Mouse (Mus musculus) neural tube, embryonic 12.5 days (tissue): ENCODE results near the gene Dmrtb1. TPM values are rescaled to one million over a fixed set of nuclear protein-coding genes. Genes with fewer than 3 reads are reported as not detected.

ENCODE experiments used
- ATAC-seq: fragments of 200-750 bp; cut with Nextera tagmentation; 2 replicates; pipeline ENCODE4 v1.8.0; 2017; ENCODE audit warnings: low read depth, mild to moderate bottlenecking, moderate TSS enrichment, moderate library complexity; ENCODE audit not compliant: low FRiP score
- H3K27ac ChIP-seq: fragments of 300-500 bp; sonication (generic); 2 replicates; pipeline ENCODE4 v1.5.1; 2016
- H3K27me3 ChIP-seq: fragments of 300-500 bp; sonication (generic); replicated peaks from 2 replicates; pipeline ENCODE4 v1.6.1; 2016; ENCODE audit warnings: mild to moderate bottlenecking
- H3K36me3 ChIP-seq: fragments of 300-500 bp; sonication (generic); 2 replicates; pipeline ENCODE4 v1.6.1; 2016; ENCODE audit warnings: mild to moderate bottlenecking
- H3K4me1 ChIP-seq: fragments of 300-500 bp; sonication (generic); 2 replicates; pipeline ENCODE4 v1.6.1; 2016
- H3K4me2 ChIP-seq: fragments of 300-500 bp; sonication (generic); replicated peaks from 2 replicates; pipeline ENCODE4 v1.6.1; 2016; ENCODE audit warnings: mild to moderate bottlenecking
- H3K4me3 ChIP-seq: fragments of 300-500 bp; sonication (generic); 2 replicates; pipeline ENCODE4 v1.5.1; 2016
- H3K9ac ChIP-seq: fragments of 300-500 bp; sonication (generic); 2 replicates; pipeline ENCODE4 v1.6.1; 2016; ENCODE audit warnings: mild to moderate bottlenecking
- H3K9me3 ChIP-seq: fragments of 300-500 bp; sonication (generic); 2 replicates; pipeline ENCODE4 v1.6.1; 2016; ENCODE audit warnings: mild to moderate bottlenecking
- WGBS: fragments of 180-500 bp; shearing (Covaris S2); methylation state at CpG from one replicate; pipeline ENCODE4 v1.1.7; 2016; 5-methylcytosine and 5-hydroxymethylcytosine counted together
- polyA plus RNA-seq: library from polyadenylated mRNA; unstranded; fragments of >200 nt; fragmentation: Nextera tagmentation; extraction: Ambion mirVana; gene quantifications from 2 replicates; pipeline ENCODE4 v1.2.1, GENCODE M21; 2016

Dmrtb1 gene
- polyA plus RNA-seq, 1 experiment from 2014 or later: 23.3 TPM

- H3K9ac ChIP-seq: no peak overlapping the region
- H3K36me3 ChIP-seq: no peaks in the 10 kb centered on the region
- 27% methylated on average over 5 of the region's 5 CpGs for WGBS
- peaks cover 16% of the 10 kb centered on the region for H3K4me1 ChIP-seq
- peak overlapping the region; percentile 44 for H3K4me2 ChIP-seq
- no peak overlapping the region for H3K27ac ChIP-seq
- H3K9me3 ChIP-seq: no peaks in the 10 kb centered on the region
- H3K4me3 ChIP-seq: no peak overlapping the region
- no peak for ATAC-seq
- no peaks in the 10 kb centered on the region for H3K27me3 ChIP-seq
These were observed 9.7 kb downstream of the Dmrtb1 start for GRCm38 (mm10) chr4:107674322-107674644.

DNA sequence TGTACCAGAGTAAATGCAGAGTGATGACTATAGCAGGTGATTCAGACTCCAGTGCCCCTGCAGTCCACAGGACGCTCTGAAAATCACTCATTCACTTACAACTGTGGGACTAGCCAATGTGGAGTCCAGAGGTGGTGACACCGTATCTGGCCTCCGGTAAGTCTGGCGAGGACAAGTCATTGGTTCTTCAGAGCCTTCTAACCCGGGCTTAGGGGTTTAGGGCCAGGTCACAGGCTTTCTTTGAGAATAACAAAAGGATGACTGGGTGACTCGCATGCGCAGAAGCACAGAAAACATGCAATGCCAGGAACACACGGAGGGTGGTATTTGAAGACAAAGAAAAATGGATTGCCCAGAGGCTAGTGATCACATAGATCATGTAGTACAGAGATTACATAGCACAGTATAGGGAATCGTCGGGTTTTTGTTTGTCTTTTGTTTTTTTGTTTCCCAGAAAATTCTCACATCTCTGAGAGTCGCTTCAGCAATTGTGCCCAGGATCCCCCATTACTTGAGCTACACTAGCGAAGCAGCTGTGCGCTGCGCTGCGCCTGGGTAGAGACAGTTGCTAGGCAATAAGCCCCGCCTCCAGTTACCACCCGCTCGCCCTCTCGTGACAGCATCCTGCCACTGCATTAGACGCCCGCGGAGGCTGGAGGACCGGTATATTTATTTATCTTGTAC lies 10.2 kb downstream of the Dmrtb1 start:
- WGBS: 12% methylated on average over 23 of the region's 23 CpGs
- H3K27ac ChIP-seq: peak overlapping the region; percentile 21; the same call in 1 of the 2 replicates
- H3K36me3 ChIP-seq: no peaks in the 10 kb centered on the region
- peaks cover 11% of the 10 kb centered on the region for H3K4me1 ChIP-seq
- H3K4me2 ChIP-seq: peak overlapping the region; percentile 44
- ATAC-seq: peak; percentile 93
- peak overlapping the region; percentile 45; the same call in 1 of the 2 replicates for H3K9ac ChIP-seq
- no peaks in the 10 kb centered on the region for H3K27me3 ChIP-seq
- H3K4me3 ChIP-seq: no peak overlapping the region
- H3K9me3 ChIP-seq: no peaks in the 10 kb centered on the region

- ATAC-seq: no peak
- Histone ChIP-seq H3K9me3 (no peaks in the 10 kb centered on the region), H3K9ac (no peak overlapping the region), H3K27me3 (no peaks in the 10 kb centered on the region), H3K36me3 (no peaks in the 10 kb centered on the region), H3K4me2 (no peak overlapping the region), H3K4me3 (no peak overlapping the region), H3K27ac (no peak overlapping the region), H3K4me1 (peaks cover 10% of the 10 kb centered on the region)
- 71% methylated on average over 5 of the region's 5 CpGs for WGBS
These were observed 13.3 kb downstream of the Dmrtb1 start for GRCm38 (mm10) chr4:107670731-107671130.

DNA sequence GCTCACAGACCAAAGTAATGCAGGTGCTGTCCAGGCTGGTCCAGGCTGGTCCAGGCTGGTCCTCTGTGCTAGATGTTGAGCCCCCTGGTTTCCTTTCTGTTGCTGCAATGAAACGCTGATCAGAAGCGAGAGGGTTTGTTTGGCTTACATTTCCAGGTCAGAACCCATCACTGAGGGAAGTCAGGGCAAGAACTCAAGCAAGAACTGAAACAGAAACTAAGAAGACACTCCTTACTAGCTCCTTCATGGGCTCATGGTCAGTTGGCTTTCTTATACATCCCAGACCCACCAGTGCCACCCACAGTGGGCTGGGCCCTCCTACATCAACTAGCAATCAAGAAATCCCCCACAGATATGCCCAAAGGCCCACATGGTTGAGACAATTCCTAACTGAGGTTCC lies 15.5 kb downstream of the Dmrtb1 start:
- H3K9me3 ChIP-seq: no peaks in the 10 kb centered on the region
- ATAC-seq: no peak
- H3K36me3 ChIP-seq: no peaks in the 10 kb centered on the region
- no peak overlapping the region for H3K9ac ChIP-seq
- H3K27ac ChIP-seq: no peak overlapping the region
- 92% methylated on average over 2 of the region's 2 CpGs for WGBS
- H3K4me3 ChIP-seq: no peak overlapping the region
- peaks cover 4% of the 10 kb centered on the region for H3K4me1 ChIP-seq
- no peaks in the 10 kb centered on the region for H3K27me3 ChIP-seq
- no peak overlapping the region for H3K4me2 ChIP-seq

DNA sequence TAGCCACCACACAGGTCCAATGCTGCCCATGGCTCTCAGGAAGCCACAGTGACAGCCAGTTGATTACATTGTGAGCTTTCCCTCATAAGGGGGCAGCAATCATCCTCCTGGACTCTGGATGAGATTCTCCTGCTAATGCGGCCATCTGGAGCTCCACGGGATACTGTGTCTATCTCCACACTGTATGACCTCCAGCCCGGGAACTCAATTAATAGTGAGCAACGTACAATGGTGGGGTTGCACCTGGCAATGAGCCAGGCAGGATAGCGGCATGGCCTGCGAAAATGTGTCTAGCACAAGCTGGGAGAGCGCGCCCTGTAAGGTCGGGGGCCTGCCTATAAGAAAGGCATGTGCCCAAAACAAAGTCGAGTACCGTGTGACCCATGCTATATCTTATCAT lies 23.4 kb downstream of the Dmrtb1 start:
- H3K9ac ChIP-seq: no peak overlapping the region
- H3K27me3 ChIP-seq: no peaks in the 10 kb centered on the region
- no peaks in the 10 kb centered on the region for H3K4me1 ChIP-seq
- no peak for ATAC-seq
- WGBS: 87% methylated on average over 11 of the region's 11 CpGs
- no peak overlapping the region for H3K4me2 ChIP-seq
- H3K27ac ChIP-seq: no peak overlapping the region
- no peaks in the 10 kb centered on the region for H3K36me3 ChIP-seq
- no peak overlapping the region for H3K4me3 ChIP-seq
- H3K9me3 ChIP-seq: no peaks in the 10 kb centered on the region

GRCm38 (mm10) chr4:107653280-107653643 lies 30.8 kb downstream of the Dmrtb1 start:
- no peaks in the 10 kb centered on the region for H3K27me3 ChIP-seq
- H3K4me1 ChIP-seq: peaks cover 24% of the 10 kb centered on the region
- WGBS: 74% methylated on average over 5 of the region's 5 CpGs
- H3K4me2 ChIP-seq: no peak overlapping the region
- no peaks in the 10 kb centered on the region for H3K9me3 ChIP-seq
- H3K36me3 ChIP-seq: no peaks in the 10 kb centered on the region
- H3K27ac ChIP-seq: no peak overlapping the region
- no peak overlapping the region for H3K9ac ChIP-seq
- H3K4me3 ChIP-seq: no peak overlapping the region
- no peak for ATAC-seq

GRCm38 (mm10) chr4:107652598-107653279 lies 31.3 kb downstream of the Dmrtb1 start:
- Histone ChIP-seq H3K36me3 (no peaks in the 10 kb centered on the region), H3K4me3 (no peak overlapping the region), H3K9me3 (no peaks in the 10 kb centered on the region), H3K9ac (no peak overlapping the region), H3K27ac (no peak overlapping the region), H3K27me3 (no peaks in the 10 kb centered on the region), H3K4me1 (peaks cover 24% of the 10 kb centered on the region), H3K4me2 (peak overlapping the region; percentile 12; the same call in 1 of the 2 replicates)
- ATAC-seq: peak; percentile 78
- WGBS: 13% methylated on average over 7 of the region's 7 CpGs

- H3K4me2 ChIP-seq: 0 out of 2 replicates have a peak overlapping the region, but pooled peaks have one; percentile 2
- no peaks in the 10 kb centered on the region for H3K27me3 ChIP-seq
- 23% methylated on average over 12 of the region's 12 CpGs for WGBS
- H3K27ac ChIP-seq: no peak overlapping the region
- H3K9ac ChIP-seq: no peak overlapping the region
- no peak for ATAC-seq
- peaks cover 24% of the 10 kb centered on the region for H3K4me1 ChIP-seq
- H3K36me3 ChIP-seq: no peaks in the 10 kb centered on the region
- no peak overlapping the region for H3K4me3 ChIP-seq
- H3K9me3 ChIP-seq: no peaks in the 10 kb centered on the region
These were observed 33.0 kb downstream of the Dmrtb1 start for GRCm38 (mm10) chr4:107651021-107651496.

GRCm38 (mm10) chr4:107648959-107649485 lies 35.0 kb downstream of the Dmrtb1 start:
- ATAC-seq: no peak
- Histone ChIP-seq H3K4me1 (peaks cover 24% of the 10 kb centered on the region), H3K27me3 (no peaks in the 10 kb centered on the region), H3K9ac (no peak overlapping the region), H3K4me2 (no peak overlapping the region), H3K36me3 (no peaks in the 10 kb centered on the region), H3K4me3 (no peak overlapping the region), H3K27ac (no peak overlapping the region), H3K9me3 (peaks cover 1% of the 10 kb centered on the region; the same call in 1 of the 2 replicates)
- WGBS: 71% methylated on average over 5 of the region's 5 CpGs

DNA sequence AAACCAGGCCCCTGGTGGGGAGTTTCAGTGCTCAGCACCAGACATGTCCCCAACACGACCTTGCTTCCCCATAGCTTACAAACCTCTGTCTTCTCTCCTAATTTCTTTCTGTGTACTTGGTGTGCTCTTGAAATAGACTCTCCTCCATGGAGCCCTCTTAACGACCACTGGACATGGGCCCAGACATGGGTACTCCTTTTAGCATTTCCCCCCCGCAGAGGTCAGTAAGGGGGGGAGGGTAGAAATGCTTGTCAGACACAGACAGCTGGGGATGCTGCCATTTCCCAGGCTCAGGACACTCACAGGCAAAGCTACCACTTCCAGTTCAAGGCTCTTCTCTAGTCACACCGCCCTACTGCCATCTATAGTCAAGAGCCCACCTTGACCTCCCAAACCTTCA lies 42.4 kb downstream of the Dmrtb1 start:
- Histone ChIP-seq H3K9ac (no peak overlapping the region), H3K9me3 (peaks cover 3% of the 10 kb centered on the region; the same call in 1 of the 2 replicates), H3K27me3 (no peaks in the 10 kb centered on the region), H3K4me1 (0 out of 2 replicates have a peak, but pooled peaks cover 5% of the 10 kb centered on the region), H3K4me3 (no peak overlapping the region), H3K36me3 (no peaks in the 10 kb centered on the region), H3K27ac (no peak overlapping the region), H3K4me2 (no peak overlapping the region)
- 77% methylated on average over 4 of the region's 4 CpGs for WGBS
- ATAC-seq: no peak

DNA sequence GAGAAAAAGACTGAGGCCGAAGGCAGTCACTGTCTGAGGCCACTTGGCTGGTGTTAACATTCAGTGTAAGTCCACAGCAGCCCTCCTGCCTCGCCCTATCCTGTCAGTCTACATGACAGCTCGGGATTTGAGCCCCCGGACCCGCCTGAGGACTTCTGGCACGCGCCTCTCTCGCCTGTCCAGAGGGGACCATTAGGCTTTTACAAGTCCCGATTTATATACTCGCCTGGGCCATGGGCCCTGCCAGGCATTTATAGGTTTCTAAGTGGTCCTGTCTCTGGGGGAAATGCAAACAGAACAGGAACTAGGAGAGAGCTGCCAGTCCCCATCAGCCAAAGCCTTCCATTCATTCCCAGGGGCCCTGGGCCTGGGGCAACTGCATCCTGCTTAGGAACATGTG lies 45.7 kb downstream of the Dmrtb1 start:
- Histone ChIP-seq H3K27me3 (no peaks in the 10 kb centered on the region), H3K27ac (no peak overlapping the region), H3K4me3 (no peak overlapping the region), H3K4me2 (no peak overlapping the region), H3K36me3 (no peaks in the 10 kb centered on the region), H3K4me1 (0 out of 2 replicates have a peak, but pooled peaks cover 10% of the 10 kb centered on the region), H3K9me3 (no peaks in the 10 kb centered on the region), H3K9ac (no peak overlapping the region)
- WGBS: 55% methylated on average over 10 of the region's 10 CpGs
- no peak for ATAC-seq

DNA sequence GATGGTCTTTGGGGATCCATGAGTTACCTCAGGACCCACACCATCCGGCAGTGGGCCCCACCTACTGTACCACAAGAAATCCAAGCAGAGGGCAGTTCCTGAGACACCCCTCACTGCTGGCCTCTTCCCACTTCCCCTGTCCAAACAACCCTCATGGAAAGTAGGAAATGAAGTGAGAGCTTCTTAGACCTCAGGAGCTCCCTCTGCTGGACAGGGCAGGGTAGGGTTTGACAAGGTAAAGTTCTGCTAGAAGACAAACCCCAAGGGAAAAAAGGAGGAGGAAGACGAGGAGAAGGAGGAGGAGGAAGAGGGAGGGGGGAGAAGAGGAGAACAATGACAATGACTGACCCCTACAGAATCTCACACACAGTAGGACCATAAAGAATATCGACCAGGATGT lies 46.4 kb downstream of the Dmrtb1 start:
- 60% methylated on average over 3 of the region's 3 CpGs for WGBS
- H3K4me2 ChIP-seq: no peak overlapping the region
- 0 out of 2 replicates have a peak, but pooled peaks cover 10% of the 10 kb centered on the region for H3K4me1 ChIP-seq
- no peak overlapping the region for H3K4me3 ChIP-seq
- H3K9me3 ChIP-seq: no peaks in the 10 kb centered on the region
- H3K27me3 ChIP-seq: no peaks in the 10 kb centered on the region
- H3K27ac ChIP-seq: no peak overlapping the region
- no peak overlapping the region for H3K9ac ChIP-seq
- H3K36me3 ChIP-seq: no peaks in the 10 kb centered on the region
- no peak for ATAC-seq
